Mouse (Mus musculus): ENCODE results near the gene Zfp986. TPM values are rescaled to one million over a fixed set of nuclear protein-coding genes. Genes with fewer than 3 reads are reported as not detected.
"Not testable (repeated sequence)": the region's sequence is repeated elsewhere in the genome, so short reads cannot be mapped to it uniquely, and the experiment has no call there.

The Zfp986 gene
- polyA plus RNA-seq, 1 experiment from 2014 or later = not detected

DNA sequence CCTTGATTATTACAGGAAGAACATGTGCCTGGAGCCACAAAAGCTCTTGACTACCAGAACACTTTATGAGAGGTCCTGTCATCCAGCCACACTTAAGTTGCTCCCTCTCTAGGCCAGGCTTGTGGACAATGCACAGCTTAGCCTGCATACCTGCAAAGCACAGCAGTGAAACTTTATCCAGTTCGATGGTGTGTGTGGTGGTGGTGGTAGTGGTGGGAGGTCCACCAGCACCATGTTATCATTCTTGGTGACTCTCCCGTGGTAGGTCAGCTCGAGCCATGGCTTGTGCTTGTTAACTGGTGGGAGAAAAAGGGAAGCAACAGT, 19.7 kb upstream of the Zfp986 start:
- H3K27ac ChIP-seq (replicated peaks; ENCODE audit: low read depth, low read length); H3K9me3 ChIP-seq (ENCODE audit: control insufficient read depth, low read length); H3K4me3 ChIP-seq (ENCODE audit: low read depth, low read length); DNase-seq (ENCODE audit: low spot score); H3K36me3 ChIP-seq (ENCODE audit: control insufficient read depth, insufficient read depth, low read length); H3K4me1 ChIP-seq (ENCODE audit: control insufficient read depth, insufficient read depth, low read length); H3K27me3 ChIP-seq (replicated peaks; ENCODE audit: control insufficient read depth, insufficient read depth, low read length); H3K4me2 ChIP-seq (ENCODE audit: low read depth, low read length); H3K9ac ChIP-seq (ENCODE audit: low read depth, low read length): not testable (repeated sequence)
- WGBS = 82% methylated on average over 2 of the region's 3 CpGs
- ATAC-seq (ENCODE audit: low read depth) = peak; percentile 41; the same call in 1 of the 2 replicates

DNA sequence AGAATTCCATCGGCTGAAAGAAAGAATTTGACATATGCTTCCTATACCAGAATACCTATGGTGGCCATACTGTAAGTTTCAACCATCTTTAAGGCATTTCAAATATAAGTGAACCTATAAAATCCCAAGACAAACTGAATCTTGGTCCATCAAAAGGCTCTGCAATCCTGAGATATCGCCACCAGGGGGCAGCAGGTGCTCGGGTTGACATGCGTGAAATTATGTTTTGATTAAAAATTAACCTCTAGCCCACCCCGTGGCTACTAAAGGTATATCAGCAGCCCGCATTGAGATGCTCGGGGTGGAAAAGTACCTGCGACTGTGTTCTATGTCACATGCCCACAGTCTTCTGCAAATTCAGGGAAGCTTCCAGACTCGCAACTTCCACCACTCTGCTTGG, 17.2 kb upstream of the Zfp986 start:
- H3K27ac ChIP-seq (replicated peaks; ENCODE audit: low read depth, low read length); H3K4me3 ChIP-seq (ENCODE audit: low read depth, low read length); H3K4me1 ChIP-seq (ENCODE audit: control insufficient read depth, insufficient read depth, low read length); H3K9ac ChIP-seq (ENCODE audit: low read depth, low read length); H3K9me3 ChIP-seq (ENCODE audit: control insufficient read depth, low read length); ATAC-seq (ENCODE audit: low read depth); H3K36me3 ChIP-seq (ENCODE audit: control insufficient read depth, insufficient read depth, low read length); H3K27me3 ChIP-seq (replicated peaks; ENCODE audit: control insufficient read depth, insufficient read depth, low read length); H3K4me2 ChIP-seq (ENCODE audit: low read depth, low read length); DNase-seq (ENCODE audit: low spot score): not testable (repeated sequence)
- WGBS = 63% methylated on average over 6 of the region's 9 CpGs

DNA sequence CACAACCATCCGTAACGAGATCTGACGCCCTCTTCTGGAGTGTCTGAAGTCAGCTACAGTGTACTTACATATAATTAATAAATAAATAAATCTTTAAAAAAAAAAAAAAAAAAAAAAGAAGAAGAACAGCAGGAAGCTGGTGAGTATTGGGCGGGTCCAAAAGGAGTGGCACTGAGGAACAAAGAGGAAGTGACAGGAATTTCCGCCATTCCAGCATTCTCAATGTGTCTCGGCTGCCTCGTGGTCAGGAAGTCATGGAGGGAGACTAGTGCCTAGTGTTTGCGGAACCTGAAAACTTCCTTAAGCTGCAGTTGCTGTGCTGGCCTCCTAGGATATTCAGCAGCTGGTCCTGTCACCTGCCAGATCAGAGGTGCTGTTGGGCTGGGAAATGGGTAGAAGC, 4.7 kb upstream of the Zfp986 start:
- DNase-seq (ENCODE audit: low spot score); H3K27me3 ChIP-seq (replicated peaks; ENCODE audit: control insufficient read depth, insufficient read depth, low read length); H3K36me3 ChIP-seq (ENCODE audit: control insufficient read depth, insufficient read depth, low read length); H3K4me3 ChIP-seq (ENCODE audit: low read depth, low read length); H3K9me3 ChIP-seq (ENCODE audit: control insufficient read depth, low read length); H3K4me1 ChIP-seq (ENCODE audit: control insufficient read depth, insufficient read depth, low read length); H3K27ac ChIP-seq (replicated peaks; ENCODE audit: low read depth, low read length); H3K4me2 ChIP-seq (ENCODE audit: low read depth, low read length); ATAC-seq (ENCODE audit: low read depth); H3K9ac ChIP-seq (ENCODE audit: low read depth, low read length): not testable (repeated sequence)
- WGBS = 87% methylated on average over 5 of the region's 8 CpGs

Other genes starting within 250 kb of the Zfp986 start
- not detected in 2 replicates for gene Zfp980, start 198.1 kb upstream of the Zfp986 start, polyA plus RNA-seq (2014; fragmentation: Nextera tagmentation; extraction: Ambion mirVana)
- not detected in 2 replicates for gene Zfp987, start 228.5 kb downstream of the Zfp986 start, polyA plus RNA-seq (2014; fragmentation: Nextera tagmentation; extraction: Ambion mirVana)

All from embryonic facial prominence, embryonic 14.5 days (tissue).